In the genomic region with DNA sequence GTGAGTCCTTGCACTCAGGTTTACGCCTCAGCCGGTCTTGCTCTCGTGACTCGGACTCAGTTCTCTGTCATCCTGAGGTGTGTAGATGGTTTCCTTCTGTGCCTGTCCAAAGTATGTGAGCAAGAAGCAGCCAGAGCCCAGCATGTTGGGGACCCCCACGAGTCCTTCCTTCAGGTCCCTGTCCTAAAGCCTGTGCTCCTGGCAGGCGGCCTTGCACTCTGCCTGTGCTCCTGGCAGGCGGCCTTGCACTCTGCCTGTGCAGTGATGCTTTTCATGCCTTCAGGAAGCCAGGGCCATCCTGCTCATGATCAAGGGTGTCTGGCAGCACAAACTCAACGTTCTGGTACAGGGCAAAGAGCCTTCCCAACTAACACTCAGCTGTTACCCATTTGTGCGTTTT, we compare ENCODE assay signal across 28 mouse cellular contexts. TPM values are rescaled to one million over a fixed set of nuclear protein-coding genes. Genes with fewer than 3 reads are reported as not detected.
DNase-seq lines count a peak whose midpoint lies in the region; TF ChIP-seq lines count a peak whose summit lies in the region.
"Had no signal": no experiment of that assay in that cellular context is flagged by ENCODE, and none has a peak within 500 bp of the region (broad histone marks: within the 10 kb centered on the region; RNA-seq: fewer than 3 reads in every experiment).

No protein-coding gene starts in this region.

- H3K4me3 ChIP-seq in layer of hippocampus, adult 2 months: no peak overlapping the region
- no peak overlapping the region for H3K4me3 ChIP-seq in heart, adult 2 months
- H3K4me3 ChIP-seq: erythroblast, embryonic 14.5 days; forebrain, embryonic 12.5 days; intestine, embryonic 15.5 days; limb, embryonic 10.5 days; limb, embryonic 15.5 days; midbrain, embryonic 13.5 days; stomach, embryonic 15.5 days had no signal

- 92% methylated on average over 9 of the region's 9 CpGs for WGBS in heart, adult 2 months

- TF ChIP-seq EP300 in heart, adult 2 months (IDR thresholded peaks at IDR 0.05; ENCODE audit: insufficient read depth, low read depth, low read length): no peak

- peak overlapping the region; percentile 50; the same call in 1 of the 2 replicates for H3K27ac ChIP-seq in layer of hippocampus, adult 2 months
- no peak overlapping the region for H3K27ac ChIP-seq in heart, adult 2 months
- H3K27ac ChIP-seq: forebrain, embryonic 12.5 days; hindbrain, postnatal 0 days; intestine, embryonic 15.5 days; limb, embryonic 10.5 days; limb, embryonic 15.5 days; liver, embryonic 14.5 days; macrophage; midbrain, embryonic 13.5 days; stomach, embryonic 15.5 days had no signal

- intact Hi-C loops in heart, adult 2 months (cut with DNase I): no loop called here

- no peaks in the 10 kb centered on the region for H3K4me1 ChIP-seq in heart, adult 2 months (ENCODE audit: control insufficient read depth, insufficient read depth, low read length)
- H3K4me1 ChIP-seq: forebrain, embryonic 12.5 days; intestine, embryonic 15.5 days; limb, embryonic 10.5 days; limb, embryonic 15.5 days; midbrain, embryonic 13.5 days; stomach, embryonic 15.5 days had no signal

- no peaks in the 10 kb centered on the region for H3K36me3 ChIP-seq in heart, adult 2 months (ENCODE audit: control insufficient read depth, insufficient read depth, low read length)

- no peaks in the 10 kb centered on the region for H3K27me3 ChIP-seq in heart, adult 2 months (ENCODE audit: control insufficient read depth, insufficient read depth, low read length)
- H3K27me3 ChIP-seq: CH12.LX; forebrain, embryonic 12.5 days; intestine, embryonic 15.5 days; limb, embryonic 15.5 days; midbrain, embryonic 13.5 days; stomach, embryonic 15.5 days had no signal

- no peaks in the 10 kb centered on the region for H3K79me2 ChIP-seq in heart, adult 2 months (replicated peaks; ENCODE audit: control insufficient read depth, insufficient read depth, low read length)

- TF ChIP-seq CTCF in layer of hippocampus, adult 2 months (conservative IDR thresholded peaks at IDR 0.05): no peak
- TF ChIP-seq CTCF in heart, adult 2 months (IDR thresholded peaks at IDR 0.05): no peak

- no peak for TF ChIP-seq POLR2A in heart, adult 2 months (IDR thresholded peaks at IDR 0.05; ENCODE audit: insufficient read depth, low read depth, low read length)

- DNase-seq in adrenal gland, adult (ENCODE audit: inconsistent age in 2 of 2, low spot score in 1 of 2): peak; percentile 64 to 73
- DNase-seq in adrenal gland, postnatal 4 days (ENCODE audit: low spot score in 2 of 2): no peak
- DNase-seq in layer of hippocampus, adult 2 months (ENCODE audit: low spot score in 2 of 2): no peak
- no peak for DNase-seq in layer of hippocampus, adult 9-10 months (ENCODE audit: low spot score)
- peak; percentile 43 to 61 for DNase-seq in cerebellum, postnatal 14 days
- DNase-seq in heart, adult 2 months: no peak
- no peak for DNase-seq in kidney, postnatal 14 days
- DNase-seq: forebrain, postnatal 0 days; gastrocnemius, postnatal 10 days; heart, postnatal 14 days; kidney, adult 2 months; kidney, postnatal 4 days; lung, adult 2 months; lung, postnatal 10 days; retina, postnatal 1 day; right cerebral cortex, postnatal 14 days had no signal

- H3K9ac ChIP-seq in heart, adult 2 months (ENCODE audit: low read depth, low read length): no peak overlapping the region
- H3K9ac ChIP-seq: forebrain, embryonic 12.5 days; forebrain, postnatal 0 days; intestine, embryonic 15.5 days; limb, embryonic 15.5 days; liver, embryonic 14.5 days; midbrain, embryonic 13.5 days; stomach, embryonic 15.5 days had no signal

RNA-seq across cellular contexts. Expression of gene Sun1, which starts 16.8 kb away (rescaled TPM):
- total RNA-seq in adrenal gland, postnatal 4 days (2021): 10 to 100 TPM; 78.5 to 81.6 TPM
- 10 to 100 TPM; 78.8 to 91.0 TPM for total RNA-seq in layer of hippocampus, adult 2 months (2021)
- 10 to 100 TPM; 45.9 to 50.3 TPM for total RNA-seq in heart, adult 2 months (2021)
- 34.1 and 50.8 TPM in 2 replicates for polyA plus RNA-seq in heart, adult 2 months (2012; rRNA removed)

RNA-seq across cellular contexts. Expression of gene Dnaaf5, which starts 33.6 kb away (rescaled TPM):
- total RNA-seq in adrenal gland, postnatal 4 days (2021): 10 to 100 TPM; 15.8 to 16.1 TPM
- total RNA-seq in layer of hippocampus, adult 2 months (2021): 10 to 100 TPM in 1 of 2 experiments, 1 to 10 TPM in 1; 5.7 to 10.7 TPM
- 10 to 100 TPM; 16.1 to 16.7 TPM for total RNA-seq in heart, adult 2 months (2021)
- 12.1 and 12.2 TPM in 2 replicates for polyA plus RNA-seq in heart, adult 2 months (2012; rRNA removed)

RNA-seq across cellular contexts. Expression of gene Prkar1b, which starts 33.8 kb away (rescaled TPM):
- total RNA-seq in adrenal gland, postnatal 4 days (2021): 10 to 100 TPM; 23.1 to 31.3 TPM
- 100 to 1,000 TPM; 393 to 425 TPM for total RNA-seq in layer of hippocampus, adult 2 months (2021)
- total RNA-seq in heart, adult 2 months (2021): 1 to 10 TPM; 1.4 to 1.5 TPM
- polyA plus RNA-seq in heart, adult 2 months (2012; rRNA removed): 2.0 and 2.8 TPM in 2 replicates
- total RNA-seq: CH12.LX; megakaryocyte-erythroid progenitor cell, adult 5-6 weeks had no signal

Comparison
In these comparisons a context has a peak if more than half of its experiments do, and no peak if none do; other contexts are left out.
1. DNase-seq: peak in adrenal gland, adult (2 of 2) and cerebellum, postnatal 14 days (2 of 2); none in adrenal gland, postnatal 4 days (0 of 2), layer of hippocampus, adult 2 months (0 of 2), layer of hippocampus, adult 9-10 months (single experiment), heart, adult 2 months (0 of 2) and kidney, postnatal 14 days (single experiment).
2. RNA of gene Prkar1b, which starts 33.8 kb away (total RNA-seq): 393 to 425 TPM in layer of hippocampus, adult 2 months; 23.1 to 31.3 TPM in adrenal gland, postnatal 4 days and 1.4 to 1.5 TPM in heart, adult 2 months; every median in the first group is over 10 times any median in the second.